Mouse (Mus musculus): ENCODE measurements around the gene Syne3. TPM values are rescaled to one million over a fixed set of nuclear protein-coding genes. Genes with fewer than 3 reads are reported as not detected.

The Syne3 gene
- polyA plus RNA-seq, 1 experiment from 2014 or later = 0.09 TPM

DNA sequence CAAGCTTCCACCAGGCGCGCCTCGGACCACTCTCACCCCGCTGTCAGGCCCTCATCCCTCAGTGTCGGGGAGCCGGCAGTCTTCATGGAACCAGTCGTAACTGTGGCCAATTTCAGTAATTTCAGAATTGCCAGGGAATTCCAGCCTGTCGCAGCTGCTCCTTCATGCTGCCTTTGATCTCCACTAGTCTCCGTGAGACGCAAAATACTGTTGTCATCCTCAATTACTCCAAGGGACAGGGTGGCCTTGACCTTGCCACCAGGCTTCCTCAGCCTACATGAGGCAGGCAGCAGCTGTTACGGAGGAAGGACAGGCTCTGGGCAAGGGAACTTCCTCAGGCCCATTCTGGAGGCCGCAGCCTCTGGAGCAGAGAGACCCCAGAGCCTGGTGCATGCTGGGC is 129.2 kb downstream of the Syne3 start:
- H3K36me3 ChIP-seq = no peaks in the 10 kb centered on the region
- 0 out of 2 replicates have a peak, but pooled peaks cover 8% of the 10 kb centered on the region for H3K9me3 ChIP-seq
- peak overlapping the region; percentile 60; the same call in 1 of the 2 replicates for H3K27ac ChIP-seq
- H3K4me1 ChIP-seq (replicated peaks) = peaks cover 39% of the 10 kb centered on the region
- peaks cover 3% of the 10 kb centered on the region; the same call in 1 of the 2 replicates for H3K27me3 ChIP-seq (ENCODE audit: insufficient read depth, poor library complexity, severe bottlenecking)
- H3K4me3 ChIP-seq = no peak overlapping the region
- DNase-seq (ENCODE audit: low spot score) = no peak
- WGBS = 76% methylated on average over 12 of the region's 12 CpGs

Other genes with a start within 250 kb of the Syne3 start
- gene Clmn, start 144.7 kb downstream of the Syne3 start, polyA plus RNA-seq (2016; fragmentation: Nextera tagmentation; extraction: Ambion mirVana) = 2.4 and 2.7 TPM in 2 replicates
- 230 and 235 TPM in 2 replicates for gene Glrx5, start 22.9 kb upstream of the Syne3 start, polyA plus RNA-seq (2016; fragmentation: Nextera tagmentation; extraction: Ambion mirVana)
- not detected in 2 replicates for gene Tcl1b2, start 136.2 kb upstream of the Syne3 start, polyA plus RNA-seq (2016; fragmentation: Nextera tagmentation; extraction: Ambion mirVana)
- gene Tcl1b1, start 149.9 kb upstream of the Syne3 start, polyA plus RNA-seq (2016; fragmentation: Nextera tagmentation; extraction: Ambion mirVana) = not detected in 2 replicates
- gene Tcl1b5, start 166.5 kb upstream of the Syne3 start, polyA plus RNA-seq (2016; fragmentation: Nextera tagmentation; extraction: Ambion mirVana) = not detected in 2 replicates
- not detected in 2 replicates for gene Tcl1b3, start 181.2 kb upstream of the Syne3 start, polyA plus RNA-seq (2016; fragmentation: Nextera tagmentation; extraction: Ambion mirVana)
- gene Tcl1b4, start 192.1 kb upstream of the Syne3 start, polyA plus RNA-seq (2016; fragmentation: Nextera tagmentation; extraction: Ambion mirVana) = not detected in 2 replicates
- not detected in 2 replicates for gene Tcl1, start 213.0 kb upstream of the Syne3 start, polyA plus RNA-seq (2016; fragmentation: Nextera tagmentation; extraction: Ambion mirVana)